Mouse (Mus musculus): Measurements from ENCODE around the gene Gm20388.

- TF ChIP-seq CTCF (IDR thresholded peaks at IDR 0.05; ENCODE audit: low read depth) (no peak), EP300 (IDR thresholded peaks at IDR 0.05; ENCODE audit: low read depth) (no peak)
These were observed 2519.5 kb downstream of the Gm20388 start for GRCm38 (mm10) chr8:122430058-122430636.
